Mouse (Mus musculus) forebrain, postnatal 0 days (tissue): Measurements from ENCODE around the gene Emc10. TPM values are rescaled to one million over a fixed set of nuclear protein-coding genes. Genes with fewer than 3 reads are reported as not detected.

Experiments
- ATAC-seq: fragments of 200-750 bp; cut with Nextera tagmentation; 2 replicates; pipeline ENCODE4 v1.8.0; 2017; ENCODE audit warnings: mild to moderate bottlenecking, moderate library complexity
- DNase-seq: peaks from one replicate; pipeline ENCODE4 v3.0.0-alpha.2; 2015
- H3K27ac ChIP-seq: fragments of 300-500 bp; sonication (generic); 2 replicates; pipeline ENCODE4 v1.5.1; 2014; ENCODE audit warnings: low read depth, mild to moderate bottlenecking, antibody characterized with exemption, low read length, moderate library complexity, mixed read lengths
- H3K27me3 ChIP-seq: fragments of 300-500 bp; sonication (generic); 2 replicates; pipeline ENCODE4 v1.6.1; 2014; ENCODE audit warnings: mild to moderate bottlenecking, low read length, mixed read lengths; ENCODE audit not compliant: insufficient read depth
- H3K36me3 ChIP-seq: fragments of 300-500 bp; sonication (generic); 2 replicates; pipeline ENCODE4 v1.6.1; 2014; ENCODE audit warnings: mild to moderate bottlenecking, moderate library complexity; ENCODE audit not compliant: insufficient read depth
- H3K4me1 ChIP-seq: fragments of 300-500 bp; sonication (generic); 2 replicates; pipeline ENCODE4 v1.6.1; 2014; ENCODE audit warnings: antibody characterized with exemption; ENCODE audit not compliant: insufficient read depth
- H3K4me2 ChIP-seq: fragments of 300-500 bp; sonication (generic); 2 replicates; pipeline ENCODE4 v1.6.1; 2014; ENCODE audit warnings: low read depth, mild to moderate bottlenecking, moderate library complexity
- H3K4me3 ChIP-seq: fragments of 300-500 bp; sonication (generic); 2 replicates; pipeline ENCODE4 v1.5.1; 2014; ENCODE audit warnings: low read depth, low read length, mixed read lengths
- H3K9ac ChIP-seq: fragments of 300-500 bp; sonication (generic); 2 replicates; pipeline ENCODE4 v1.6.1; 2014; ENCODE audit warnings: mild to moderate bottlenecking
- H3K9me3 ChIP-seq: fragments of 300-500 bp; sonication (generic); 2 replicates; pipeline ENCODE4 v1.6.1; 2016; ENCODE audit warnings: low read length
- CTCF ChIP-seq: sonication (generic); IDR thresholded peaks from 2 replicates; pipeline ENCODE4 v1.5.1; 2016; ENCODE audit warnings: antibody characterized with exemption, control low read depth, low read depth
- WGBS: fragments of 180-500 bp; shearing (Covaris S2); extraction: QIAGEN DNeasy Blood & Tissue Kit; methylation state at CpG from one replicate; pipeline ENCODE4 v1.1.7; 2014; 5-methylcytosine and 5-hydroxymethylcytosine counted together
- polyA plus RNA-seq: library from polyadenylated mRNA; unstranded; fragments of >200 nt; fragmentation: Nextera tagmentation; extraction: Ambion mirVana; gene quantifications from 2 replicates; pipeline ENCODE4 v1.2.1, GENCODE M21; 2015
- total RNA-seq: library from RNA; depleted of rRNA; stranded (reverse); fragments of >200 nt; gene quantifications from 2 replicates; pipeline ENCODE4 v1.2.3, GENCODE M21; 2014; rRNA removed

Gene Emc10
- total RNA-seq, result 212 and 238 TPM in 2 replicates
- 168 and 171 TPM in 2 replicates for polyA plus RNA-seq

DNA sequence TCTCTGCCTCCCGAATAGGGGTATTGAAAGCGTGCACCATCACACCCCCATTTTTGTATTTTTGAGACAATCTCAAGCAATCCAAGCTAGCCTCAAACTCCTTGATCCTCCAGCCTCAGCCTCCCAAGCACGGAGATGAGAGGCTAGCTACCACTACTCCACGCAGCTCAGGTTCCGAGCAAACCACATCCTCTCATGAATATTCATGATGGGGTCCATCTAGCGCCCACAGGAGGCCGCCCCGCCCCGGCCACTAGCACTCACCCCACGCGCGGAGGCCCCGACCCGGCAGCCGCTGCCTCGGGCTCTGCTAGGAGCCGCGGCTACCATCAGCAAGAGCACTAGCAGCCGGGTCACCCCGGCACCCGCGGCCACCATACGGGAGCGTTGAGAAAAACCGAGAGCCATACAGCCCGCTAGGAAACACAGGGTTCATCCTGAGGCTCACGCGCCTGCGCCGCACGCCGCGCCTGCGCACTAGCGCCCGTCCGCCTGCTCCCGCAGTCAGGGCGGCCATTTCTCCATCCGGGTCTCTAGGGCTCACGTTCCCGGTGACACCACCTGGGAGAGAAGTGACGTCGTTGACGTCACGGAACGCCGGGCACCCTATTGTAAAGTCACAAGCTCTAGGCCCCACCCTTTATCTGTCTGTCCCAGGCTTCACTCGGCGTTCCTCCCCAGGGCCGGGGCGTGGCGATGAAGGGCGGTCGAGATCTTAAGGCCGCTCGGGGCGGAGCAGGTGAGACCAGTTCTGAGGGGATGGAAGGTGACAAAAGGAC, at the start of gene Emc10, which contains the start of gene Fam71e1:
Gene Emc10, minus strand, starts transcription at position 538 of the 779 bp plus-strand sequence.
Gene Fam71e1, plus strand, starts transcription at position 590 of the 779 bp plus-strand sequence.
- peak within 1 kb of the TSS; percentile 99 for H3K27ac ChIP-seq
- peak within 1 kb of the TSS; percentile 70 for H3K4me2 ChIP-seq
- peak within 1 kb of the TSS; percentile 88 for H3K4me3 ChIP-seq
- H3K4me1 ChIP-seq, result peaks cover 17% of the 10 kb centered on the region
- peak; percentile 36; the same call in 1 of the 2 replicates for TF ChIP-seq CTCF
- H3K27me3 ChIP-seq, result no peaks in the 10 kb centered on the region
- ATAC-seq (peak; percentile 97), DNase-seq (peak; percentile 100)
- under 1% methylated on average over 58 of the region's 58 CpGs for WGBS
- H3K9ac ChIP-seq, result peak within 1 kb of the TSS; percentile 98
- H3K9me3 ChIP-seq, result no peaks in the 10 kb centered on the region
- H3K36me3 ChIP-seq, result peaks cover 22% of the 10 kb centered on the region

DNA sequence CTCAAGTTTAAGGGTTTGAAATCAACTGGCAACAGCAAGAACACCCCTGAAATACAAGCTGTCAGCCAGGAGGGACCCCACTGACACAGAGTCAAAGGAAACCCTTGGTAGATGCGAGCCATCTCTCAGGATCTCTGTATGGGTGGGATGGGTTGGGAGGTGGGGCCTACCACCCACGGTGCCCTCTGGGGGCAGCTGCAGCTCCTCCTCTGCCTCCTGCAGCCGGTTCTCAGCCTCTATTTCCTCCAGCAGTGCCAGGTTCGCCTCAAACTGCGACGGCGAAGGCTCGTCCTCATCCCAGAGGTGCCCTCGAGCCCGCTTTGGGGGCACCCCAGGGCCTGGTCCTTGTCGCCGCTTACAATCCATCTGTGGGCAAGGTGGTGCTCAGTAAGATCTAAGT, 46.7 kb upstream of the Emc10 start:
- Histone ChIP-seq H3K9ac (no peak overlapping the region), H3K4me2 (no peak overlapping the region), H3K4me3 (no peak overlapping the region), H3K36me3 (peaks cover 21% of the 10 kb centered on the region), H3K4me1 (peaks cover 5% of the 10 kb centered on the region; the same call in 1 of the 2 replicates), H3K27me3 (no peaks in the 10 kb centered on the region), H3K27ac (no peak overlapping the region), H3K9me3 (no peaks in the 10 kb centered on the region)
- no peak for ATAC-seq
- no peak for DNase-seq
- 84% methylated on average over 12 of the region's 12 CpGs for WGBS
- TF ChIP-seq CTCF, result no peak

DNA sequence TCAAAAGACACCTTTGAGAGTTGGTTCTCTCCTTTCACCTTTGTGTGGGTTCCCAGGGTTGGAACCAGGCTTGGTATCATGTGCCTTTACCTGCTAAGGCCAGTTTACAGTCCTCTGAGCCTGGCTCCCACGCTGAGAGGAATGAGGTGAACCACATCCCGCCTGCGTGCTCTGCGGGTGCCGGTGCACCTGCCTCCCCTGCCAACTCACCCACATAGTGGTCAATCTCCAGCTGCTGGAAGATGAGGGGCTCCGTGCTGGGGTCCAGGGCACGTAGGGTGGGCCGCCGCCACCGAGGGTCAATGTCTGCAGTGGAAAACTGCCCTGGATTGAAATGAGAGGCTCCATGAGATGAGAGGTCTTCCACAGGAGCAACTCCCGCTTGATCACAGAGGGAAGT, 46.2 kb upstream of the Emc10 start:
- peaks cover 21% of the 10 kb centered on the region for H3K36me3 ChIP-seq
- no peak for TF ChIP-seq CTCF
- WGBS, result 95% methylated on average over 11 of the region's 11 CpGs
- DNase-seq, result no peak
- no peak overlapping the region for H3K27ac ChIP-seq
- no peaks in the 10 kb centered on the region for H3K4me1 ChIP-seq
- H3K9me3 ChIP-seq, result no peaks in the 10 kb centered on the region
- no peak overlapping the region for H3K9ac ChIP-seq
- H3K4me2 ChIP-seq, result no peak overlapping the region
- no peak overlapping the region for H3K4me3 ChIP-seq
- H3K27me3 ChIP-seq, result no peaks in the 10 kb centered on the region
- ATAC-seq, result no peak

DNA sequence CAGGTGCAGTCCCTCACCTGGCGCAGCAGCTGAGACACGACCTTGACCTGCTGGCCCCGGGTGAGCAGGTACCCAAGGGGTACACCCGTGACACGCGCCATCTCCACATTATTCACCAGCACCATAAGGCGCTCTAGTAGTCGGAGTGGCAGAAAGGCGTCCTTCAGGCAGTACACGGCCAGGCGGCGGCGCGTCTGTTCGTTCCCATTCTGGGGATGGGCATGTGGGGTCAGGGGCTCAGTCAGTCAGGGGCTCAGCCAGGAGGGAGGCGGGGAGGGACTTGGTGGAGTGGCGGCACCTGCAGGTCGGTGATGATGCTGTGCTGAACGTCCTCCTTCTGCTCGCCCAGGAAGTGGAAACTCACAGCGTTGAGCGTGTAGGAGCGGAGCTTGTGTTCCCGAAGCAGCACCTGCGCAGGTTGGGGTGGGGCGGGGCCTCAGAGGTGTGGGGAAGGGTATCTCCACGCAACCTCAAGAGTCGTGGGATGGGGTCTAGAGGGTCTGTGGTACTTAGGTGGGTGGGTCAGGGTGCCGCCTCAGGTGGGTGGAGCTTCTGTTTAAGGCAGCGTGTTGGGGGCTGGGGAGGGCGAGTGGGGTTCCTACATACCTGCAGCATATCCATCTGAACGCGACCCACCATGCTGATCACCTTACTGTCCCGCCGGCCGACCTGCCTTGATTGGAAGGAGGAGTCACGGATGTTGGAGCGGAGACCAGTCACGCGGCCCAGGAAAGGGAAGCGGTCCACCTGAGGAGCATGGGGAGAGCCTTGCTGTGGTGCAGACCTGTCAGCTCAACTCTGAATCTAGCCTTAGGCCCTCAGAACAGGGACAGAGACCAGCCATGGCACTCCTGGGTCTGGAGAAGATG, 42.7 kb upstream of the Emc10 start:
- H3K9ac ChIP-seq, result no peak overlapping the region
- no peak overlapping the region for H3K4me2 ChIP-seq
- no peaks in the 10 kb centered on the region for H3K4me1 ChIP-seq
- H3K4me3 ChIP-seq, result no peak overlapping the region
- H3K27me3 ChIP-seq, result no peaks in the 10 kb centered on the region
- peaks cover 24% of the 10 kb centered on the region for H3K36me3 ChIP-seq
- WGBS, result 94% methylated on average over 41 of the region's 41 CpGs
- no peaks in the 10 kb centered on the region for H3K9me3 ChIP-seq
- no peak for TF ChIP-seq CTCF
- DNase-seq (no peak), ATAC-seq (no peak)
- H3K27ac ChIP-seq, result no peak overlapping the region

GRCm38 (mm10) chr7:44537496-44537895, 41.2 kb upstream of the Emc10 start:
- no peak overlapping the region for H3K27ac ChIP-seq
- no peak for TF ChIP-seq CTCF
- no peaks in the 10 kb centered on the region for H3K27me3 ChIP-seq
- DNase-seq (no peak), ATAC-seq (no peak)
- no peaks in the 10 kb centered on the region for H3K4me1 ChIP-seq
- peaks cover 22% of the 10 kb centered on the region for H3K36me3 ChIP-seq
- no peak overlapping the region for H3K4me2 ChIP-seq
- WGBS, result 91% methylated on average over 13 of the region's 13 CpGs
- no peak overlapping the region for H3K4me3 ChIP-seq
- H3K9ac ChIP-seq, result no peak overlapping the region
- no peaks in the 10 kb centered on the region for H3K9me3 ChIP-seq

DNA sequence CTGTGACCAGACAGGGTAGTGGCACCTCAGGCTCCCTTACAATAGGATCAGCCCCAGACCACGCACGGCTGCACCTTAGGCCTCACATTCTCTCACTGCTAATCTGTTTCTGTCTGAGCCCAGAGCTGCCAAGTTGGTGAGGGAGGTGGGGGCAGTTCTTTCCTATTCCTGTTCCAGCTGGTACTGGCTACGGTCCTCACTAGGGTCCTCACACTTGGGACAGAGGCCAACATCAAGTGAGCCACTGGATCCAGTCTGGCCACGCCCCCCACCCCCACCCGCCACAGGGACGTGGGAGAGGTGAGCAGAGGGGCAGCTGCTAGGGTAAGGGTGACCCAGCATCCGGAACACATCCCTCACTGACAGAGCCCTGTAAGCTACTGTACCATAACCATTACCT, 40.7 kb upstream of the Emc10 start:
- no peaks in the 10 kb centered on the region for H3K9me3 ChIP-seq
- no peak overlapping the region for H3K9ac ChIP-seq
- TF ChIP-seq CTCF, result no peak
- no peak for DNase-seq
- H3K27ac ChIP-seq, result peak overlapping the region; percentile 35; the same call in 1 of the 2 replicates
- H3K4me1 ChIP-seq, result no peaks in the 10 kb centered on the region
- H3K4me2 ChIP-seq, result no peak overlapping the region
- no peak overlapping the region for H3K4me3 ChIP-seq
- no peaks in the 10 kb centered on the region for H3K27me3 ChIP-seq
- 70% methylated on average over 7 of the region's 7 CpGs for WGBS
- H3K36me3 ChIP-seq, result peaks cover 17% of the 10 kb centered on the region
- no peak for ATAC-seq
